Mouse (Mus musculus): ENCODE measurements around the gene Egln1. TPM values are rescaled to one million over a fixed set of nuclear protein-coding genes. Genes with fewer than 3 reads are reported as not detected.

Gene Egln1
- 10 to 100 TPM; 45.2 to 47.4 TPM for total RNA-seq (2021)
- long read RNA-seq, experiment 1, transcript Egln1-201 (5 exons, 3,594 nt), result major isoform, 98 of 119 reads
- long read RNA-seq, experiment 1, partial matches to known transcripts, result 1 of 119 reads
- long read RNA-seq, experiment 1, other reads (novel, unspliced or antisense), result 20 of 119 reads
- long read RNA-seq, experiment 2, transcript Egln1-201 (5 exons, 3,594 nt), result major isoform, 156 of 183 reads
- long read RNA-seq, experiment 2, partial matches to known transcripts, result 6 of 183 reads
- long read RNA-seq, experiment 2, other reads (novel, unspliced or antisense), result 21 of 183 reads

- DNase-seq (ENCODE audit: low spot score in 2 of 2), result peak; percentile 41 to 62
Measured at GRCm38 (mm10) chr8:124949209-124950068, at the start of gene Egln1. TSS of gene Egln1 (minus strand) at chr8:124949324.

GRCm38 (mm10) chr8:124995776-124996175 lies 46.7 kb upstream of the Egln1 start:
- no peak for DNase-seq (ENCODE audit: low spot score in 2 of 2)

- no peak for DNase-seq (ENCODE audit: low spot score in 2 of 2)
Measured at GRCm38 (mm10) chr8:124991668-124991926, 42.5 kb upstream of the Egln1 start.

- no peak for DNase-seq (ENCODE audit: low spot score in 2 of 2)
Measured at GRCm38 (mm10) chr8:124990923-124991667, 42.0 kb upstream of the Egln1 start.

- DNase-seq (ENCODE audit: low spot score in 2 of 2), result no peak
Measured at GRCm38 (mm10) chr8:124980828-124981227, 31.7 kb upstream of the Egln1 start.

- no peak for DNase-seq (ENCODE audit: low spot score in 2 of 2)
Measured at GRCm38 (mm10) chr8:124980036-124980435, 30.9 kb upstream of the Egln1 start.

- DNase-seq (ENCODE audit: low spot score in 2 of 2), result no peak
Measured at GRCm38 (mm10) chr8:124978026-124978425, 28.9 kb upstream of the Egln1 start.

GRCm38 (mm10) chr8:124976211-124976610 lies 27.1 kb upstream of the Egln1 start:
- DNase-seq (ENCODE audit: low spot score in 2 of 2), result no peak

GRCm38 (mm10) chr8:124974254-124974653 lies 25.1 kb upstream of the Egln1 start:
- no peak for DNase-seq (ENCODE audit: low spot score in 2 of 2)

- DNase-seq (ENCODE audit: low spot score in 2 of 2), result no peak
Measured at GRCm38 (mm10) chr8:124973221-124973620, 24.1 kb upstream of the Egln1 start.

GRCm38 (mm10) chr8:124970312-124970933 lies 21.3 kb upstream of the Egln1 start:
- no peak for DNase-seq (ENCODE audit: low spot score in 2 of 2)

- DNase-seq (ENCODE audit: low spot score in 2 of 2), result no peak
Measured at GRCm38 (mm10) chr8:124964966-124965365, 15.8 kb upstream of the Egln1 start.

GRCm38 (mm10) chr8:124963246-124963645 lies 14.1 kb upstream of the Egln1 start:
- DNase-seq (ENCODE audit: low spot score in 2 of 2), result no peak

- DNase-seq (ENCODE audit: low spot score in 2 of 2), result no peak
Measured at GRCm38 (mm10) chr8:124960226-124960880, 11.2 kb upstream of the Egln1 start.

GRCm38 (mm10) chr8:124959462-124960225 lies 10.5 kb upstream of the Egln1 start:
- no peak for DNase-seq (ENCODE audit: low spot score in 2 of 2)

GRCm38 (mm10) chr8:124954572-124955082 lies 5.5 kb upstream of the Egln1 start:
- no peak for DNase-seq (ENCODE audit: low spot score in 2 of 2)

GRCm38 (mm10) chr8:124953188-124953587 lies 4.1 kb upstream of the Egln1 start:
- DNase-seq (ENCODE audit: low spot score in 2 of 2), result no peak

GRCm38 (mm10) chr8:124950865-124951264 lies 1.7 kb upstream of the Egln1 start:
- no peak for DNase-seq (ENCODE audit: low spot score in 2 of 2)

GRCm38 (mm10) chr8:124950069-124950456 lies 939 bp upstream of the Egln1 start:
- DNase-seq (ENCODE audit: low spot score in 2 of 2), result no peak

- DNase-seq (ENCODE audit: low spot score in 2 of 2), result no peak
Measured at GRCm38 (mm10) chr8:124948733-124949111, 402 bp downstream of the Egln1 start.

All from adrenal gland, postnatal 4 days (tissue).